Mouse (Mus musculus) telencephalon, adult 2 months (tissue): ENCODE measurements at regions not wholly inside any gene's neighbourhood (a gene's known extent, or its start where the extent isn't known, plus 50 kb on each side); places are given as distances from the start of the nearest gene placed in this dataset.
"Not testable (repeated sequence)": the region's sequence is repeated elsewhere in the genome, so short reads cannot be mapped to it uniquely, and the experiment has no call there.

Source experiments
- DNase-seq: peaks from one replicate; pipeline ENCODE4 v3.0.0-alpha.2; 2011; ENCODE audit warnings: low read depth, low spot score

- no peak for DNase-seq
These were observed 853.1 kb upstream of the Pou3f2 start for GRCm38 (mm10) chr4:23341240-23341639.

- no peak for DNase-seq
These were observed 850.3 kb upstream of the Pou3f2 start for GRCm38 (mm10) chr4:23338481-23338880.

- no peak for DNase-seq
These were observed 812.5 kb upstream of the Pou3f2 start for GRCm38 (mm10) chr4:23300617-23301016.

- no peak for DNase-seq
These were observed 791.9 kb upstream of the Pou3f2 start for GRCm38 (mm10) chr4:23280087-23280486.

- no peak for DNase-seq
These were observed 787.0 kb upstream of the Pou3f2 start for GRCm38 (mm10) chr4:23275203-23275602.

- DNase-seq, result no peak
These were observed 783.8 kb upstream of the Pou3f2 start for GRCm38 (mm10) chr4:23271947-23272346.

GRCm38 (mm10) chr4:23260371-23260770 lies 772.2 kb upstream of the Pou3f2 start:
- DNase-seq, result no peak

GRCm38 (mm10) chr4:23234960-23235359 lies 746.8 kb upstream of the Pou3f2 start:
- DNase-seq, result no peak

- DNase-seq, result not testable (repeated sequence)
These were observed 706.6 kb upstream of the Pou3f2 start for GRCm38 (mm10) chr4:23194756-23195155.

- DNase-seq, result no peak
These were observed 705.4 kb upstream of the Pou3f2 start for GRCm38 (mm10) chr4:23193384-23194135.

GRCm38 (mm10) chr4:23173811-23174210 lies 685.6 kb upstream of the Pou3f2 start:
- DNase-seq, result no peak

- no peak for DNase-seq
These were observed 685.2 kb upstream of the Pou3f2 start for GRCm38 (mm10) chr4:23173330-23173729.

GRCm38 (mm10) chr4:23148097-23148849 lies 660.1 kb upstream of the Pou3f2 start:
- DNase-seq, result no peak

- no peak for DNase-seq
These were observed 645.2 kb upstream of the Pou3f2 start for GRCm38 (mm10) chr4:23133386-23133785.

GRCm38 (mm10) chr4:23101452-23101851 lies 613.3 kb upstream of the Pou3f2 start:
- not testable (repeated sequence) for DNase-seq

GRCm38 (mm10) chr4:23079521-23079920 lies 591.4 kb upstream of the Pou3f2 start:
- no peak for DNase-seq

GRCm38 (mm10) chr4:23077603-23078002 lies 589.4 kb upstream of the Pou3f2 start:
- no peak for DNase-seq

- no peak for DNase-seq
These were observed 562.6 kb upstream of the Pou3f2 start for GRCm38 (mm10) chr4:23050701-23051317.

- no peak for DNase-seq
These were observed 549.6 kb upstream of the Pou3f2 start for GRCm38 (mm10) chr4:23037784-23038183.

- no peak for DNase-seq
These were observed 543.1 kb upstream of the Pou3f2 start for GRCm38 (mm10) chr4:23031271-23031670.

- no peak for DNase-seq
These were observed 534.0 kb upstream of the Pou3f2 start for GRCm38 (mm10) chr4:23022177-23022576.

GRCm38 (mm10) chr4:23010346-23010745 lies 522.2 kb upstream of the Pou3f2 start:
- DNase-seq, result no peak
